Mouse (Mus musculus) limb, embryonic 11.5 days (tissue): Measurements from ENCODE around the gene 9130213A22Rik. TPM values are rescaled to one million over a fixed set of nuclear protein-coding genes. Genes with fewer than 3 reads are reported as not detected.
A peak's percentile ranks its signal among the peaks of the same experiment; 100 is the strongest.

ENCODE experiments used
- ATAC-seq: fragments of 200-750 bp; cut with Nextera tagmentation; 2 replicates; pipeline ENCODE4 v1.8.0; 2017; ENCODE audit warnings: low read depth; ENCODE audit not compliant: insufficient number of reproducible peaks, low FRiP score, low TSS enrichment
- DNase-seq: peaks from one replicate; pipeline ENCODE4 v3.0.0-alpha.2; 2015; ENCODE audit warnings: low spot score
- H3K27ac ChIP-seq: fragments of 300-500 bp; sonication (generic); replicated peaks from 2 replicates; pipeline ENCODE4 v1.5.1; 2014; ENCODE audit warnings: low read depth, mild to moderate bottlenecking, low read length
- H3K27me3 ChIP-seq: fragments of 300-500 bp; sonication (generic); 2 replicates; pipeline ENCODE4 v1.6.1; 2014; ENCODE audit warnings: mild to moderate bottlenecking, low read length, mixed read lengths; ENCODE audit not compliant: control insufficient read depth, insufficient read depth
- H3K36me3 ChIP-seq: fragments of 300-500 bp; sonication (generic); 2 replicates; pipeline ENCODE4 v1.6.1; 2014; ENCODE audit warnings: mild to moderate bottlenecking, low read length, moderate library complexity, mixed read lengths; ENCODE audit not compliant: control insufficient read depth, insufficient read depth
- H3K4me1 ChIP-seq: fragments of 300-500 bp; sonication (generic); 2 replicates; pipeline ENCODE4 v1.6.1; 2014; ENCODE audit warnings: low read length, mixed read lengths; ENCODE audit not compliant: control insufficient read depth, insufficient read depth
- H3K4me2 ChIP-seq: fragments of 300-500 bp; sonication (generic); 2 replicates; pipeline ENCODE4 v1.6.1; 2014; ENCODE audit warnings: low read depth, mild to moderate bottlenecking, moderate library complexity; ENCODE audit not compliant: severe bottlenecking
- H3K4me3 ChIP-seq: fragments of 300-500 bp; sonication (generic); 2 replicates; pipeline ENCODE4 v1.5.1; 2014; ENCODE audit warnings: low read depth, low read length
- H3K9ac ChIP-seq: fragments of 300-500 bp; sonication (generic); 2 replicates; pipeline ENCODE4 v1.6.1; 2014; ENCODE audit warnings: mild to moderate bottlenecking, low read length
- H3K9me3 ChIP-seq: fragments of 300-500 bp; sonication (generic); 2 replicates; pipeline ENCODE4 v1.6.1; 2016; ENCODE audit warnings: low read length; ENCODE audit not compliant: control insufficient read depth
- WGBS: fragments of 180-500 bp; shearing (Covaris S2); extraction: QIAGEN DNeasy Blood & Tissue Kit; methylation state at CpG from one replicate; pipeline ENCODE4 v1.1.7; 2014; 5-methylcytosine and 5-hydroxymethylcytosine counted together
- polyA plus RNA-seq: library from polyadenylated mRNA; unstranded; fragments of >200 nt; fragmentation: Nextera tagmentation; extraction: Ambion mirVana; gene quantifications from 2 replicates; pipeline ENCODE4 v1.2.1, GENCODE M21; 2014

Gene 9130213A22Rik
- polyA plus RNA-seq, 1 experiment from 2014 or later: 0.19 TPM

DNA sequence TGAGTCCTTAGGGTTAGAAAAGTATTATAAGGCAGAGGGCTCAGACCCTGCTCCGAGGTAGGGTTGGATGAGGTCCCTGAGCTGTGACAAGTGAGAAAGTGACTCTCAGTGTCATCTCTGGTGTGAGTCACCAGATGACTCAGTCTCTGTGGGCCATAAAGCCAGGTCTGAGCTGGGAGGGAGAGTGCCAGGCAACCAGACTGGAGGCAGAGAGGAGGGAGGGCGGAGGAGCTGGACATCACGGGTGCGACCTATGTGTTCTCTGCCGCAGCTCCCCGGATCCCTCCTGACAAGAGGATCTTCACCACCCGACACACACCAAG, 20.0 kb downstream of the 9130213A22Rik start:
- H3K4me3 ChIP-seq: no peak overlapping the region
- DNase-seq (no peak), ATAC-seq (no peak)
- peaks cover 25% of the 10 kb centered on the region for H3K4me1 ChIP-seq
- no peak overlapping the region for H3K27ac ChIP-seq
- WGBS: 97% methylated on average over 7 of the region's 7 CpGs
- H3K9me3 ChIP-seq: no peaks in the 10 kb centered on the region
- no peaks in the 10 kb centered on the region for H3K27me3 ChIP-seq
- no peak overlapping the region for H3K4me2 ChIP-seq
- H3K36me3 ChIP-seq: peaks cover 24% of the 10 kb centered on the region; the same call in 1 of the 2 replicates
- no peak overlapping the region for H3K9ac ChIP-seq

GRCm38 (mm10) chr11:69101604-69102402, 20.6 kb downstream of the 9130213A22Rik start:
- Histone ChIP-seq H3K27me3 (no peaks in the 10 kb centered on the region), H3K4me3 (no peak overlapping the region), H3K9me3 (no peaks in the 10 kb centered on the region), H3K4me1 (peaks cover 30% of the 10 kb centered on the region), H3K4me2 (no peak overlapping the region), H3K27ac (no peak overlapping the region), H3K36me3 (peaks cover 24% of the 10 kb centered on the region; the same call in 1 of the 2 replicates), H3K9ac (no peak overlapping the region)
- WGBS: 89% methylated on average over 21 of the region's 21 CpGs
- ATAC-seq (no peak), DNase-seq (no peak)

GRCm38 (mm10) chr11:69100639-69101360, 21.6 kb downstream of the 9130213A22Rik start:
- Histone ChIP-seq H3K27me3 (no peaks in the 10 kb centered on the region), H3K4me1 (peaks cover 36% of the 10 kb centered on the region), H3K4me2 (peak overlapping the region; percentile 83; the same call in 1 of the 2 replicates), H3K4me3 (peak overlapping the region; percentile 50; the same call in 1 of the 2 replicates), H3K36me3 (peaks cover 22% of the 10 kb centered on the region; the same call in 1 of the 2 replicates), H3K9me3 (no peaks in the 10 kb centered on the region), H3K27ac (no peak overlapping the region), H3K9ac (no peak overlapping the region)
- DNase-seq (no peak), ATAC-seq (no peak)
- 93% methylated on average over 20 of the region's 20 CpGs for WGBS

- Histone ChIP-seq H3K9ac (no peak overlapping the region), H3K27ac (no peak overlapping the region; the same call in 1 of the 2 replicates), H3K4me2 (peak overlapping the region; percentile 83), H3K4me1 (peaks cover 37% of the 10 kb centered on the region), H3K36me3 (peaks cover 17% of the 10 kb centered on the region; the same call in 1 of the 2 replicates), H3K9me3 (no peaks in the 10 kb centered on the region), H3K4me3 (peak overlapping the region; percentile 50), H3K27me3 (no peaks in the 10 kb centered on the region)
- DNase-seq: peak; percentile 88
- ATAC-seq: no peak; the same call in 1 of the 2 replicates
- WGBS: 2% methylated on average over 23 of the region's 23 CpGs
These were observed 22.5 kb downstream of the 9130213A22Rik start for GRCm38 (mm10) chr11:69099915-69100345.

GRCm38 (mm10) chr11:69099177-69099914, 23.0 kb downstream of the 9130213A22Rik start:
- H3K4me2 ChIP-seq: peak overlapping the region; percentile 83
- peak overlapping the region; percentile 50 for H3K4me3 ChIP-seq
- DNase-seq (peak; percentile 50), ATAC-seq (no peak)
- no peaks in the 10 kb centered on the region for H3K9me3 ChIP-seq
- WGBS: 1% methylated on average over 22 of the region's 22 CpGs
- peaks cover 37% of the 10 kb centered on the region for H3K4me1 ChIP-seq
- H3K27ac ChIP-seq: peak overlapping the region; percentile 48; the same call in 1 of the 2 replicates
- H3K36me3 ChIP-seq: peaks cover 15% of the 10 kb centered on the region; the same call in 1 of the 2 replicates
- peak overlapping the region; percentile 31 for H3K9ac ChIP-seq
- no peaks in the 10 kb centered on the region for H3K27me3 ChIP-seq

- peaks cover 37% of the 10 kb centered on the region for H3K4me1 ChIP-seq
- H3K27ac ChIP-seq: 0 out of 2 replicates have a peak overlapping the region, but pooled peaks have one; percentile 44
- no peaks in the 10 kb centered on the region for H3K9me3 ChIP-seq
- H3K4me3 ChIP-seq: peak overlapping the region; percentile 50
- H3K36me3 ChIP-seq: peaks cover 10% of the 10 kb centered on the region; the same call in 1 of the 2 replicates
- H3K27me3 ChIP-seq: no peaks in the 10 kb centered on the region
- peak; percentile 67 for ATAC-seq
- peak overlapping the region; percentile 31; the same call in 1 of the 2 replicates for H3K9ac ChIP-seq
- peak; percentile 93 for DNase-seq
- peak overlapping the region; percentile 83 for H3K4me2 ChIP-seq
- WGBS: 0% methylated on average over 19 of the region's 19 CpGs
These were observed 23.7 kb downstream of the 9130213A22Rik start for GRCm38 (mm10) chr11:69098762-69099091.

DNA sequence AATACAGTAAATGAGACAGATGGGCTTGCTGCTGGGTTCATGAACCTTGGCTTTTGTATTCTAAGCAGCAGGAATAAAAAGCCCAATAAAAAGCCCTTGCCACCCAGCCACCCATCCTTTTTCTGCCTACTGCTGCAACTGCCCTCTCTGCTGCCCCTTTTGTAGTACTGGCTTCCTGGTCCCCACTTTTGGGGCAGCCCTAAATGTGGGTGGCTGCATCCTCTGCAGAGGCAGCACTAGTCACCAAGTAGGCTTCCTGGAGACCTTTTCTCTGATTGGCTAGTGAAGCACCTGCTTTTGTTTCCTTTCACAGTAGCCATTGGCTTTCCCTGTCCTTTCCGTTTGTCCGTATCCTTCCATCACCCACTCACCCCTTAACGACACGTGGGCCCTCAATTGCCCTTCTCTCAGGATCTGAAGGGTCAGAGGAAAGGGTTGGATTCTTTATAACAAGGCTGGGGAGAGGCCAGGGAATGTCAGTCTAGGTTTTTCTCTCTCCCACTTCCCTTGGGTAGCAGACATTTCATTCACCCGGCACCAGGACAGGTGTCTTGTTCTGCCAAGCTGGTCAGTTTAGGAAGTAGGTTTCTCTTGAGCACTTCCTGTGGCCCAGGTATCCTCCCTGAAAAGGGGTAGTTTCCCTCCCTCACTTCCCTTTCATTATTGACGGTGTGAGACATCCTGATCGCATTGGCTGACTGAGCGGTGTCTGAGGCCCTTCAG, 24.2 kb downstream of the 9130213A22Rik start:
- H3K9me3 ChIP-seq: no peaks in the 10 kb centered on the region
- ATAC-seq: no peak

More for the DNA sequence above, 24.2 kb downstream of the 9130213A22Rik start:
- H3K9ac ChIP-seq: no peak overlapping the region
- H3K4me2 ChIP-seq: peak overlapping the region; percentile 83
- peak overlapping the region; percentile 50 for H3K4me3 ChIP-seq
- no peak overlapping the region for H3K27ac ChIP-seq
- WGBS: 25% methylated on average over 8 of the region's 8 CpGs
- no peaks in the 10 kb centered on the region for H3K27me3 ChIP-seq
- peaks cover 5% of the 10 kb centered on the region; the same call in 1 of the 2 replicates for H3K36me3 ChIP-seq
- peaks cover 37% of the 10 kb centered on the region for H3K4me1 ChIP-seq
- DNase-seq: no peak
